Mouse (Mus musculus) mesoderm, embryonic 11.5 days (tissue): ENCODE data around the gene Lmntd1.

Source experiments
- DNase-seq: peaks from one replicate; pipeline ENCODE4 v3.0.0-alpha.2; 2012; ENCODE audit warnings: low read depth, low spot score

Lmntd1 gene

DNA sequence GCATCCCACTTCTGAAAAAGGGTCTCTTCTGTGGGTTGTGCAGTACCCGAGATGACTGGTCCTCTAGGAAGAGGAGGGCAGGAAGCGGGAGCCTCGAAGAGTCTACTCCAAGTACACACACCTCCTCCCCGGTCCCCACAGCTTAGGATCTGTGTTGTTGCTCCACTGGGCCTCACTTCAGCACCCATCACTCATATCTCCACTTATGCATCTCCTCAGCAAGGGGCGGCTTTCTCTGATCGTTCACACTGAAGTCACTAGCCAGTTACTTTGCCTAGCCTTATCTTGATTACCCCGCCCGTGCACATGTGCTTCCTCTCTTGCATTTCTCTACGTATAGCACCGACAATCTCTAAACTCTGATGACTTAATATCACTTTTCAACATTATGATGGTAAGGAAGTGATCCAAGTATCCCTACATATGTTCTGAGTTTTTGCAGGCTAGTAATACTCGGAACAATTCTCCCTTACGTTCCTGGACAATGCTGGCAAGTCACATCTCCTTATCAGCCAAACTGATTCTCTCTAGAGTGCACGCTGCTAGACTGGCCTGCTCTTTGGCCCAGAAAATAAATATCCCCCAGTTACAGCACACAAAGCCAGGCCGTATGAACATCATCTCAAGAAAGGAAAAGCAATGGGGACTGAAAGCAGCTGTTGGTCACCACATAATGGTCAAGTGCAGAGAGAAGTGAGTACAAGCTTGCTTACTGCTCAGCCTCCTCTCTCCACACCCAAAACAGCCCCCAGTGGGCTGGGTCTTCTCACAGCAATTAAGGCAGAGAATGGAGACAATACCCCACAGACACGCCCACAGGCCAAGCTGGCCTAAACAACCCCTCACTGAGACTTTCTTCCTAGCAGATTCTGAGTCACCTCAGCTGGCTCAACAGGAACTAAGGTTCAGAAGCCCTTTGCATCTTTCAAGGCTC, 56.8 kb downstream of the Lmntd1 start:
- DNase-seq: no peak

DNA sequence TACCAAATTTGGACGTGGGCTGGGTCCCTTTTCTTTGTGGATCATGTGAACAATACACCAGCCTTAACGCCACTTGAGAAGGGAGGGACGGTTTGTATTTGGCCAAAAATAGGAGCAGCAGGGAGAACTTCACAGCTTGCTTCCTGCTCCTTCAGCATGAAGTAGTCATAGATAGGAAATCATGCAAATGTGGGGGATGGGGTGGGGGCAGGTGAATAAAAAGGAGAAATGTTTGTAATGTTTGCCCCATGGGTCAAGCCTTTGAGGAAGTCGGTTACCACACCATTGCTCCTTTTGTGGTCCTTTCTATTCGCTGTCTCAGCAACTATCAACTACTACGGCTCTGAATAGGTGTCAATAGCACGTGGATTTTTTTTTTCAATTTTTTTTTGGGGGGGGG, 60.9 kb downstream of the Lmntd1 start:
- DNase-seq: no peak

DNA sequence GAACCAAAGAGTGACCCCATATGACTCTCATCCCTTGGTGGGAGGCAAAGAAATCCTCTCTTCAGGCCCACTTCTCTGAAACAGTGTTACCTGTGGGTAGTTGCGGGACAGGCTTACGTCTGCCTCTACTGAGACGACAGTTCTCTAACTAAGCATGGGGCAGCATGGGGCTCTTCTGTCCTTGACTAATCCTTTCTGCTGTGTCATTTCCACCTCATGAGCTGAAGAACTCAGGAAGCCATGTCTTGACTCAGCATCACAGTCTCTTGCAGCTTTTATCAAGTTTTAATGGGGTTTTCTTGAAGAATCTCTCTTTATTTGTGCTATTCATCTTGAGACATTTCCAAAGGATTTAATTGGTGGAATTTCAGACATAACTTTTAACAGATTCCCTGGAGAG, 61.3 kb downstream of the Lmntd1 start:
- DNase-seq: no peak

DNA sequence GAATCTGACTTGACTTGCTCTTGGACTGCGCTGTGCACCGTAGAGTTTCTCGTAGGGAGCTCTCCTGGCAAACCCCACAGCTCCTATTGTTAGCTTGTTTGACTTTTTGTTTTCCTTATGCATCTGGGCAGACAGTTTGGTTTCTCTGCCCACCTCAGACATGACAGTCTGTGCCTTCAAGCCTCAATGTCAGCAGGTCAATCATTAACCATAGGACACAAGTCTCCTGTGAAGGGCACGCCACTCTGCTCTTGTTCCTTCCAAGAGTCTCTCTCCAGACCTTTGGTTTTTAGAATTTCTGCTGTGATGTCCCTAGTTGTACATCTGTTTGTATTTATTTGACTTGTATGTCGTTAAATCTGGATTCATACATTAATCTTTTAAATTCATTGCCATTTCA, 63.1 kb downstream of the Lmntd1 start:
- DNase-seq: no peak

DNA sequence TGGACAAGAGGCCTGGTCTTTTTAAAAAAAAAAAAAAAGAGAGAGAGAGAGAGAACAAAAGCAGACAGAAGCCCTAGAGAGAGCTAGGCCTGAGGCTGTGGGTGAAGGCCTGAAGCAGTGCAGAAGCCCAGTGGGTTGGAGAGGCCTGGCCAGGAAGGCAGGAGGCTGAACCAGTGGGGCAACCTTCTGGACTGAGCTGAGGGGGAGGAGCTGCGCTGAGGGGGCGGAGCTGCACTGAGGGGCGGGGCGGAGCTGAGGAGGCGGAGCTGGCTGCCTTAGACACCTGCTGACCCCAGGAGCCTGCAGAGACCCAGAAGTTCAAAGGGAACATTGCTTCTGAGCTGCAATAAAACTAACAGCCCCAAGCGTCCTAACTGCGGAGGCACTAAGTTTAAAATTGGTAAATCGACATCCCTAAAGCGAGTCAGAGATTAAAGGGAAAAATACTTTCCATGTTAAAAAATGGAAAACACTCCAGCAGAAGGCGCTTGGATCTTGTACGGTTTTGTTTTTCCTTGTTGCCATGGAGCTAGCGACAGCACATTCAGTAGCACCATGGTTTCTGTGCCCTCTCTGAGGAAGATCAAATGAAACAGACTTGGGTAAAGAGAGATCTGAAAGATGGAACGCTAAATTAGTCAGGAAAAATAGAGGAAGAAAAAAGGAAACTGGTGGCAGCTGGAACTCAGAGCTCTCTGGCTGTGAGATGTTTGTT, 68.0 kb downstream of the Lmntd1 start:
- DNase-seq: peak; percentile 34

DNA sequence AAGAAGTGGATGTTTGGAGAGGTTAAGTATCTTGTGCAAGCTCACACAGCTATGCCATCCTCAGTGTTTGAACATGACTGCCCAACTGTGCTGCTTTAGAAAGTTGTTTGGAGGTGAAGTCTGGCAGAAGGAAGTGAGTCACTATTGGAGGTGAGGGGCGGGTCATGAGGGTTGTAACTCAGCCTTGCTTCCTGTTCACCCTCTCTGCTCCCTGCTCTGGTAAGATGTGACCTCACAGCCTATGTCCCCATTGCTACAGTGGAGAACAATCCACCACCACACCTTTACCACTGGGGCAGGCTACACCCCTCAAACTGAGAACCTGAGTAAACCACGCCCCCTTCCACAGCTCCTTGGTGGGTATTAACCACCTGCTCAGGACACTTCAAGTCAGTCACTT, 69.3 kb downstream of the Lmntd1 start:
- DNase-seq: no peak

DNA sequence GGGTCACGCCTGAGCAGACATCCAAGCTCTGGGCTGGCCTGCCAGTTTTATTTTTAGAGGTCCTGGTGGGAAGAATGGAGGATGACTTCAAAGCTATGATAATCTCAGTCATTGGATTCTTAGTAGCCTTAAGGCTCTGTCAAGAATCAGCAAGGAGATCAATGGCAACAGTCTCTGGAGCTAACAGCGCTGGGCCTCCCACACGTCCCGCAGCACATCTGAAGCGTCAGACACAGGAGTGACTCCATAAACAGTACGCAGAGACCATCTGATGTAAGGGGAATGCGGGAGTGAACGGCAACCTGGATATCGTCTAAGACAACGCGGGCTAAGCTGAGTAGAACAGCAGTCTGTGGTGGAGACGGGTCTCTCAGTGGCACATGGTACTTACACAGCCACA, 69.8 kb downstream of the Lmntd1 start:
- DNase-seq: no peak

DNA sequence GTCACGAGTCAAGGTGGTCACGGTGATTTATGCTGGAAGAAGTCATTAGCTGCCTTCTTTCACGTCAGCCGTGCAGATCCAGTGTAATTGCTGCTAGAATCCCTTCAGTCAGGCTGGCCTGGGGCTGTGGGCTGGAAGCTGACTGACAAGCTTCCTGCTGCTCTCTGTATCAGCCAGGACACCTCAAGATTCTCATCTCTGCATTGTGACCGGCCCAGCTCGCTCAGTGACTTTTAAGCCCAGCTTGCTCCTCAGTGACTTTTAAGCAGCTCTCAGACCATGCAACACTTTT, 74.6 kb downstream of the Lmntd1 start:
- no peak for DNase-seq

DNA sequence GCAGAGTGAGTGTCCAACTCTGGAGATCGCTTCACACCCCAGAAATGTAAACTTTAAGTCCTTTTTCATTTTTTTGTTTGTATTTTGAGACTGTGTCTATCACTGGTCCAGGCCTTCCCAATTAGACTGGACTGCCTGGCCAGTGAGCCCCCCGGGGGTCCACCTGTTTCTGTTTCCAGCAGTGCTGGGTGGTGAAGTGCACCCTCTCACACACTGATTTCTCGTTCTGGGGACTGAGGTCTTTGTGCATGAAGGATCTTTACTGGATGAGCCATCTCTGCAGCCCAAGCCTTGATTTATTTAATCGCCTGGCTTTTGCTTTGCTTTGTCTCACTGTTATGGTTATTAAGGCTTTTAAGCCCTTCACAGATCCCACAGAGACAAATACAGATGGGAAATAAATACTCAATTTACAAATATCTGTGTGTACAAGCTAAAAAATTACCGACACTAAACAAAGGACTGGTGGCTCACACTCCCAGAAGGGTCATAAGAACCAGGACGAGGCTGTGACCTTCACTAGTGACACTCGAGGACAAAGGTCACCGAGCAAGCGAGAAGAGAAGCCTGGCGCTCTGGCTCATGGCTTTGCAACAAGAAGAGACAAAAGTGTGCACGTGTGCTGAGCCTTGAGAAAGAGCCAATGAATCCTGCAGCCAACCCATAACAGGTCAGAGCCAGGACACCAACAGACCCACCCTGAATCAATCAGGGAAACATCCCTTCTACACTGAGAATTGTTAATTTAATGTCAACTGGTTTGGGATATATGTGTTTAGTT, 75.1 kb downstream of the Lmntd1 start:
- DNase-seq: peak; percentile 66

DNA sequence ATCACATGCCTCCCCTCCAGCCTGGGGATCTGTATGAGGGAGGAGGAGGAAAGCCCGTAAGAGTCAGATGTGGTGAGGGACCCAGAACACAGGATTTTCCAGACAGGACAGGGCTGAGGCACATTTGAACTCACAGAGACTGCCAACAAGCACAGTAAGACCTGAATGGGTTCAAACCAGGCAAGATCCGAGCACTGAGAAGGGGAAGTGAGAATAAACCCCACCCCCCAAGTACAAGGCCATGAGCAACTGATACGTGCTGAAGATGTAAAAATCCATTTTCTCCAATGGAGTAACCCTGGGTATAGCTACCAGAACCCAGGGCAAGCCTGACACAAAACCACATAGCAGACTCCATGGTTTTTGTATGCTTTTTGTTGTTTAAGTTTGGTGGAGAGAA, 83.7 kb downstream of the Lmntd1 start:
- no peak for DNase-seq

DNA sequence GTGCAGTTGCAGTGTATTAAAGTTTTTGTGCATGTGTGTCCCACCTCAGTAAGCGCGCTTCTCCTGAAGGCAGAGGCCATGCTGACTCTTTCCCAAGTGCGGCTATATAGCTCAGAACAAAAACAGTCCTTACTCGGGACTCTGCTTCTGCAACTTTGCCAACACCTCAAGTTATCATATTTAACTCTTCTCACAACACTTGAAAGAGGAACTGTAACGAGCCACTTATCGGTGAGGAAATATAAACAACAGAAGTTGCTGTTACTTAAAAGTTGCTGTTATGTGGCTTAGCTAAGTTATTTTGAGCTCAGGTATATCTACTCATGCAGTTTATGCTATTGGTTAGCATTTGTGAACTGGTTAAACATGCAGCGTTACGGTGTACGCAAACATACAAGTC, 90.8 kb downstream of the Lmntd1 start:
- DNase-seq: no peak

DNA sequence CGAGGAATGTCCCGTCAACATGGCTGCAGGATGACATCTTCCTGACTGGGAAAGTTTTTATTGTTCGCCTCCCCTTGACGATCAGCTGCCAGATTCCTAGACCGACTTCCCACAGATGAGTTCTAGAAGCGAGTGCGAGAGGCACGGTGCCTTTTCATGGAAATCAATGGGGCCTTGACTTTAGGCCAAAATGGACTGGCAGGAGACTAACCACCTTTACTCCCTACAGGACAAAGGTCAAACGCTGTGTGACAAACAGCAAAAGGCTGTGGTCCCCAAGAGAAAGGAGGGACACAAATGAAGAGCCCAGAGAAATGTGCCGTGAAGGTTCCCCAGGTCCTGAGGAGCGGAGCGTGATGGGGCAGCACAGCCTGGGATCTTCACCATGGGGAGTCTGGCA, 91.5 kb downstream of the Lmntd1 start:
- no peak for DNase-seq

DNA sequence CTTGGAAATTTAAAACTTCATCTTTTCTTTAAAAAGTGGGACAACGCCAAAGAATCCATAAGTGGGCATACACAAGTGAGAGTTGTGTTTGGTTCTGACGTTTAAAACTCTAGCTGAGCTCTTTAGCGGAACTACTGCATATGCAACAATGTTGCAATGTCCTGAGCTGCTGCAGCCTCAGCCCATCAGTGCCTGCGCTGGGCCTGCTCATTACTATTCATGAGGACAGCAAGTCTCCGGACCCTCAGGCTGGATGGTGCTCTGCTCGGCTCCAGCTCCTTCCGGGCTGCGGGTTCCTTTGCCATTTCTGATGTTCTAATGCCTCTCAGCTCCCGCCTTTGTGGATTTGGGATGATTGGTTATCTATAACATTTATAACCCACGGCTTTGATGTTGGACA, 97.1 kb downstream of the Lmntd1 start:
- DNase-seq: no peak

DNA sequence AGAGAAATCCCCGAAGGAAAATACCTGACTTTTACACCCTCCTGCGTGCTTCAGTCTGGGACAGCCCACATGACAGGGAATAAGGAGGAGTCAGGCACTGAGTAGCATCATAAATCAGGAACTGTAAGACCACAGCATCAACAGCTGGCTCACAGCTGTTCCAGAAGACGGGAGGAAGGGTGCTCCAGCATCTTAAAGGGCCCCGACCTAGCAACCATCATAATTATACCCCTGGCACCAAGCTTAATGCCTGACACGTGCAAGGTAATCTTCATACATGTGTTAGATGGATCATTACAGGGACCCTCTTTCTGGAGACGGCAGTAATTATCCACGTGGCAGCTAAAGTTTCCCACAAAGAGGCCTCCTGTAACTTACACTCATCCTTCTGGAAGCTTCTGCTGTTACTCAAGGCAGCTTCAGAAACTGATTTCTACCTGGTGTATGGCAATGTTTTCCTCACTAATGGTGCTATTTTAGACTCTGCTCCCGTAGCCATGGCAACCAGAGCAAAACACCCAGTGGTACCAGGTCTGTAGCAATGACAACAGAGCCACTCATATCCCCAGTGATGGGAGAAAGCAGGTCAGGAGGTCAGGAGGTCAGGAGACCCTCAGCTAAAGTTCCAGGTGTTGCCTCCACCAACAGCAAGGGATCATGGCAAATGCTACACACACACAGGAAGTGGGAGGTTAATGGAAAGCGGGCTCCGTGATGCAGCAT, 98.1 kb downstream of the Lmntd1 start:
- DNase-seq: peak; percentile 81

DNA sequence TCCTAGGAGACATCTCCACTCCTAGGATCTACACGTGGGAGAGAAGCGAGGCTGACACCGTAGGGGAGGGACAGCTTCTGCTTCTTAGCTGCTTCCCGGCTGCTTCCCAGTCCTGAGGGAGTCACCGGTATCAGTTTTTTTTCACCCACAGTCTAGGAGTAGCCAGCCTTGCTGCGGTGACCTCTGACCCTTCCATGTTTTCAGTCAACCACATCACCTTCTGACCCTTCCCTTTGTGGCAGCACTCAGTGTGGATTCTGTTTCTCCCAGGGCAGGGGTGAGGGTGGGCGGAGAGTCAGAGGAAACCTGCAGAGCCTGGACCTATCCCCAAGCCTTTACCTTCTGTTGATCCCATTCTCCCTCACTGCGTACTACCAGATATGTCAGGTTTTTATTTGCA, 102.9 kb downstream of the Lmntd1 start:
- DNase-seq: peak; percentile 23

DNA sequence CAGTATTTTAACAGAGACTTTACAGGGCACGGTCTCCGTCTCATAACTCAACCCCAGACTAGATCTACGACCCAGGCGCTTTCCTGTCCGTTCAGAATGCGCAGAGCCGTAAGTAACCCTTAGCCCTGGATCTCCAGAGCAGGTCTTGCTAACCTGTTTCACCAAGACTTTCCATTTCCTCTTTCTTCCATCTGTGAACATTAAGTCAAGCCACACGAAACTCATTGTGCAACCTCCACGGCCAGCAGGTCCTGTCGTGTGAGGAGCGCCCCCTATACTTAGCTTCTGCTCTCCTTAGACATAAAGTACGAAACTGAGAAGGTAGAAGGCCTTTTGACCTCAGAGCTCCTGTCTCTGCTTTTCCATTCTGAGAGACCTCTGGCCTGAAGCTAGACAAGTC, 105.3 kb downstream of the Lmntd1 start:
- DNase-seq: no peak

DNA sequence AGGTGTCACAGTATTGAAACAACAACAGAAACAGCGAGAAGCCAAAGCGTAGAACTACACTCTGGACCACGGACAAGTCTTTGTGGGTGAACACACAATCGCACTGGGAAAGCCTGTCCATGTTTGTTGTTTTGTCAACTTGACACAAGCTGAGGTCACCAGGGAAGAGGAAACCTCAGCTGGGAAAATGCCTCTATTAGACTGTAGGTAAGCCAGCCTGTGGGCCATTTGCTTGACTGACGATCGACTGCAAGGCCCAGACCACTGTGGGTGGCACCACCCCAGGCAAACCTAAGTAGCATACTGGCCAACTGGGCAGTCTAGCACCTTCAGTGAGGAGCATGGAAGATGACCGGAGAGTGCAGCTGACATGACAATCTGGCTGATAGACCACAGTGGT, 112.4 kb downstream of the Lmntd1 start:
- no peak for DNase-seq

DNA sequence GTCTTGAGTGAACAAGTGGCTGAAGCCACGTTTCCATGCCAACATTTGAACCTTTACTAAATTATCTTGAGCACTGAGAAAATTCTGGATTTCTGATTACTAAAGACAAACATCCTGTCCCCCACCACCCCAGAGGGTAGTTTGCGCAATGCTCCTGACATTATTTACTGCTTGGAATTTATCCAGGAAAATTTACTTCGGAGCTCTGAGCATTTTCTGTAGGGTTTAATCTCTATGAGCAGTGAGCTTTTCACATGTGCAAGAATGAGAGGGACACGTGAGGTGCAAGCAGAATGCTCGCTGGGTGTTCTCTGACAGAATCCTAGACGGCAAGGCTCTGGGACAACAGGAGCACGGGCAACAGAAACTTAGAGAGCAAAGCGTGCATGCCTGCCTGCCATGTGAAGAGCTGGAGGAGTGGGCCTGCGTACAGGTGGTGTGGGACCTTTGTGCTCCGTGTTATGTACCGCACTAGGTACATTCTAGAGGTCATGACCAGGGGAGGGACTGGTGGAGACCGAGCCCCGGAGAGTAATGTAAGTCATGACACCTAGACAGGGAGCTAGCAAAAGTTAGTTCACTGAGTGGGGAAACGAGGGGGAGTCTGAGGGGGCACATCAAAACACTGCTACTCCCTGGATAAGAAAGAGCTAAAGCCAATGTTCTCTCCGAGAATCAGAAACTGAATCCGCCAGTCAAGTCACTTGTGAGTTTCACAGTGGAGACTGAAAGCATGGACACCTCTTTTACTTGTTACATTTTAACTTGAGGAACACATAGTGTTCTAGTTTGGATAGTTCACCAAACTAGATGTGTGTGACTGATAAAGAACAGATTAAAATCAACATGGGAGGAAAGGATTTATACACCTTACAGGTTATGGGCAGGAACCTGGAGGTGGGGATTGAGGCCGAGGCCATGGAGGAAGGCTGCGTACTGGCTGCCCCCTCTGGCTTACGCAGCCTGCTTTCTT, 114.3 kb downstream of the Lmntd1 start:
- no peak for DNase-seq

DNA sequence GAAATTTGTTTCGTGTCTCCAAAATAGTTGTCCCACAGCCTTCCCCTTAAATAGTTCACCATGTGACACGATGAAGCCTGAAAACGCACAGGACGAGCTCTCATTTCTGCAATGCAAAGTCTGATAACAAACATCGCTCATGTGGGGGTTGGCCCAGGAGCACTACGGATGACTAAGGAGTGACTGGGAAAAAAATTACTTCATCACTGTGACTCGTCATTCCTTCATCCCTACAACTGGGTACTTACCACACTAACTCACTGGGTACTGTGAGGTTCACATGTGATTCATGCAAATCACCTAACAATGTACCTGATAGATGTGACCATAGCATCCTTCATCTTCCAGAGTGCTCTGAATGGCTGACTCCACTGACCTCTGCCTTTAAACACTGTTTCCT, 118.4 kb downstream of the Lmntd1 start:
- DNase-seq: no peak

DNA sequence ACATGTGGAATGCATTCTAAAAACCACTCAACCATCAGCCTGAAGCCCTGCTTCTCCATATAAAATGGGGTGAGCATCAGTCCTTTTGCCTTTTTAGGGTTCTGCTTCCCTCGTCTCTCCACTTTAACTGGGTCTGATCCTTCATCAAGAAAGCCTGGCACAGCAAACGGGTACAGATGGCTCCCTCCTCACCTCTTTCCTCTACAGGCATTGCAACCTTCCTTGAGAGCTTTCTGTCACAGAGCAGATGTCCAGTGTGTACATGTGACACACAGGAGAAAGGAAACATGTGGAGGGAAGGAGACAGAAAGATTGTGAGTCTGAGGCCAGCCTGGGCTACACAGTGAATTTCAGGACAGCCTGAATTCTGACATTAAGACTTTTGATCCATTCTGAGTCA, 125.9 kb downstream of the Lmntd1 start:
- DNase-seq: no peak
